Mouse (Mus musculus) kidney, adult 2 months (tissue): ENCODE measurements around the gene Zfp462. TPM values are rescaled to one million over a fixed set of nuclear protein-coding genes. Genes with fewer than 3 reads are reported as not detected.

Experiments used
- DNase-seq: peaks from one replicate; pipeline ENCODE4 v3.0.0; 2021
- H3K27ac ChIP-seq: fragments of 200-500 bp; 2 replicates; pipeline ENCODE4 v1.5.1; 2012; ENCODE audit warnings: low read depth, low read length, control low read depth, inconsistent platforms; ENCODE audit not compliant: insufficient read depth
- H3K27me3 ChIP-seq: fragments of 200-500 bp; replicated peaks from 2 replicates; pipeline ENCODE4 v1.6.1; 2012; ENCODE audit warnings: mild to moderate bottlenecking, moderate library complexity, low read length, inconsistent platforms; ENCODE audit not compliant: control insufficient read depth, insufficient read depth
- H3K36me3 ChIP-seq: fragments of 200-500 bp; 2 replicates; pipeline ENCODE4 v1.6.1; 2012; ENCODE audit warnings: mild to moderate bottlenecking, moderate library complexity, low read length, inconsistent platforms; ENCODE audit not compliant: control insufficient read depth, insufficient read depth
- H3K4me1 ChIP-seq: fragments of 200-500 bp; 2 replicates; pipeline ENCODE4 v1.6.1; 2011; ENCODE audit warnings: low read length; ENCODE audit not compliant: control insufficient read depth, insufficient read depth
- H3K4me3 ChIP-seq: fragments of 200-500 bp; 2 replicates; pipeline ENCODE4 v1.5.1; 2011; ENCODE audit warnings: mild to moderate bottlenecking, low read depth, low read length, control low read depth; ENCODE audit not compliant: insufficient read depth
- CTCF ChIP-seq: fragments of 200-500 bp; conservative IDR thresholded peaks from 2 replicates; pipeline ENCODE4 v1.5.1; 2011; ENCODE audit warnings: low read depth, mild to moderate bottlenecking, control low read depth, low read length, moderate library complexity, mixed read lengths; ENCODE audit not compliant: insufficient read depth, insufficient read length
- POLR2A ChIP-seq: fragments of 200-500 bp; IDR thresholded peaks from one replicate; pipeline ENCODE4 v1.6.1; 2011; ENCODE audit warnings: low read depth, low read length, control low read depth
- WGBS: fragments of 180-500 bp; shearing (Covaris S2); methylation state at CpG from one replicate; pipeline ENCODE4 v1.1.7; 2018; 5-methylcytosine and 5-hydroxymethylcytosine counted together
- polyA plus RNA-seq: library from polyadenylated mRNA; depleted of rRNA; stranded (reverse); fragments of >200 nt; gene quantifications from 2 replicates; pipeline ENCODE4 v1.2.3, GENCODE M21; 2012

Gene Zfp462
- polyA plus RNA-seq, 1 experiment = 8.7 TPM

DNA sequence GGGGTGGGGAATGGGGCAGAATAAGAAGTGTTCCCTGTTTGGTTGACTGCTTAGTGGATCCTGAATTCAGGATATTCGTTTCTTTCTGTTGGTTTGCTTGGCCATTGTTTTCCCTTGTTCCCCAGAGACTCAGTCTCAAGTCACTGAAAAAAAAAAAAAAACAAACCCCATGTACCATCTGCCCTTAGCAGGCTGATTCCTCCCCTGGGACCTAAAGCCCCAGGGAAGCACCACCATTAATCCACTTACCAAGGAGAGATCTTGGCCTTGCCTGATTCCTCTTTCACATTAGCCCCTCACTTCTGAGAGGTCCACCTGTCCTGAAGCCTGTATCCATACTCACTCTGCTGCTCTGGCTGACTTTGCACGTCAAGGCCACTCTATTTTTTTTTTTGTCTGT, 152.3 kb downstream of the Zfp462 start:
- no peaks in the 10 kb centered on the region for H3K4me1 ChIP-seq
- no peak overlapping the region for H3K27ac ChIP-seq
- H3K27me3 ChIP-seq = no peaks in the 10 kb centered on the region; the same call in 1 of the 2 replicates
- TF ChIP-seq POLR2A = no peak
- TF ChIP-seq CTCF = no peak
- H3K4me3 ChIP-seq = no peak overlapping the region
- no peak for DNase-seq
- H3K36me3 ChIP-seq = no peaks in the 10 kb centered on the region
- WGBS = 49% methylated on average over 2 of the region's 2 CpGs

DNA sequence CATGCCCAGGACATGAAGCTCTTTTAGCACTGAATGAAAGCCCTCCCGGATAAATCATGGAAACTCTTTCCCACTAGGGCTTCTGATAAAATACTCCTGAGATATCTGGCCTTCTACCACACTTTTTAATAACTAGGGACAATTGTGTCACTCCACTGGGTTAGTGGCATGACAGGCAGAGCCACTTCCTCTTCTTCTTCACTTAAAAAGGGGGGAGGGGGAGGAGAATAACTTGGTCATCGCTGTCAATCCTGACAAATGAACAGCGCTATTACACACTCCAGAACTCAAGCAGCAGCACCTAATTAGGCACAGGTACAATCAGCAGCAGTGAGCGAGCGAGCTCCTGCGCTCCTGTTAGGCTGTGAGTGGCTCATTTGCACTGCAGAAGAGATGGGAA, 153.5 kb downstream of the Zfp462 start:
- Histone ChIP-seq H3K27me3 (no peaks in the 10 kb centered on the region; the same call in 1 of the 2 replicates), H3K36me3 (no peaks in the 10 kb centered on the region), H3K27ac (no peak overlapping the region), H3K4me1 (no peaks in the 10 kb centered on the region), H3K4me3 (no peak overlapping the region)
- no peak for TF ChIP-seq CTCF
- TF ChIP-seq POLR2A = no peak
- 77% methylated on average over 6 of the region's 6 CpGs for WGBS
- no peak for DNase-seq

DNA sequence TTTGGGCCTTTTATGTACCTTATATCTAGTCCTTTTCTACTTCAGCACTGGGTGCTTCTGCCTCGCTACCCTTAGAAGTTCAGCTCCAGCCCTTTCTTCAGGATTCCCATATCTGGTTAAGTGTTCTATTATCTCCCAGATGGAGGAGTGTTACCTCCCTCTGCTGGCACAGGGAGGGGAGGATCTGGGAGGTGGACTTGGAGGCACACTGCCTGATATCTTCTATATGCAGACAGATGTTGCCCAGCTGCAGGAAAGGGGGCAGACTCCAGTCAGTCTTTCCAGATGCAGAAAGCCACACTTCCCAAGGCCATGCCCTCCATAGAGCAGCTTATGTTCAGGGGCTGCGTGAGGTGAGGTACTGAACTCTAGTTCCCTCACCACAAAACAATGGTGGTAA, 156.0 kb downstream of the Zfp462 start:
- TF ChIP-seq CTCF = peak; percentile 46
- TF ChIP-seq POLR2A = no peak

DNA sequence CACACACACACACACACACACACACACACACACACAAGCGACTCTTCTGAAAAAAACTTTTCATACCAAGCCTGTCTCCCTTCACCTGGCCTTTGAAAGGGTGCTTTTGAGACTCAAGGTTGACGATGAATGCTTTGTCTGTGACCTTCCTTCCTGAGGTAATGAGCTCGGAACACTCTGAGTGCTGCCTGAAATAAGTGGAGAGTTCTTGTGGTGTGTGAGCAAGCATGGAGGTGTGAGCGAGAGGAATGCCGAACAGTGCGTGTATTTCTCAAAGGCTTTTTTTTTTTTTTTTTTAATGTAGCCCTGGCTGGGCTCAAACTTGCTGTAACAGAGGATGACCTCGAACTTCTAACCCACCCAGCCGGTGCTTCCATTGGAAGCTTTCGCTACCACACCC, 156.8 kb downstream of the Zfp462 start:
- no peak overlapping the region for H3K27ac ChIP-seq
- WGBS = 71% methylated on average over 9 of the region's 9 CpGs
- H3K36me3 ChIP-seq = no peaks in the 10 kb centered on the region
- no peaks in the 10 kb centered on the region for H3K4me1 ChIP-seq
- no peak for DNase-seq
- H3K27me3 ChIP-seq = no peaks in the 10 kb centered on the region; the same call in 1 of the 2 replicates
- no peak overlapping the region for H3K4me3 ChIP-seq
- TF ChIP-seq CTCF (no peak), POLR2A (no peak)

More for the DNA sequence above, 156.0 kb downstream of the Zfp462 start:
- Histone ChIP-seq H3K4me1 (no peaks in the 10 kb centered on the region), H3K27ac (no peak overlapping the region), H3K4me3 (no peak overlapping the region), H3K36me3 (no peaks in the 10 kb centered on the region), H3K27me3 (no peaks in the 10 kb centered on the region; the same call in 1 of the 2 replicates)
- no peak for DNase-seq
- WGBS = 72% methylated on average over 2 of the region's 2 CpGs

DNA sequence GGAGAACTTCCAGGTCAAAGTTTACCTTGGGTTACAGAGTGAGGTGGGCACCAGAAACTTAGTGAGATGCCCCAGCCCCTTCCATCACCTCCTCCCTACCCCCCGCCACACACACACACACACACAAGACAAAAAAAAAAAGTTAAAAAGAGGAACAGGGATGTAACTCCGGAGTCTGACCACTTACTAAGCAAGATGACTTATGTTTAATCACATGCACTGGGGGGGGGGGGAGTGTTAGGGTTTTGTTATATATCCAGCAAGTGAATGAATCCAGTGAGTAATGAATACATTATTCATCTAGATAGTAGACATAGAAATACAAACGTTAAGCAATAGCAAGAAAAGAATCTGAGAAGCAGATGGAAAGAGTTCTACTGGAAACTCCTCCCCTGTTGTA, 157.5 kb downstream of the Zfp462 start:
- H3K27me3 ChIP-seq = no peaks in the 10 kb centered on the region; the same call in 1 of the 2 replicates
- H3K27ac ChIP-seq = no peak overlapping the region
- no peak for DNase-seq
- no peak overlapping the region for H3K4me3 ChIP-seq
- no peaks in the 10 kb centered on the region for H3K36me3 ChIP-seq
- no peak for TF ChIP-seq CTCF
- no peak for TF ChIP-seq POLR2A
- WGBS = 89% methylated on average over 3 of the region's 3 CpGs
- H3K4me1 ChIP-seq = no peaks in the 10 kb centered on the region

DNA sequence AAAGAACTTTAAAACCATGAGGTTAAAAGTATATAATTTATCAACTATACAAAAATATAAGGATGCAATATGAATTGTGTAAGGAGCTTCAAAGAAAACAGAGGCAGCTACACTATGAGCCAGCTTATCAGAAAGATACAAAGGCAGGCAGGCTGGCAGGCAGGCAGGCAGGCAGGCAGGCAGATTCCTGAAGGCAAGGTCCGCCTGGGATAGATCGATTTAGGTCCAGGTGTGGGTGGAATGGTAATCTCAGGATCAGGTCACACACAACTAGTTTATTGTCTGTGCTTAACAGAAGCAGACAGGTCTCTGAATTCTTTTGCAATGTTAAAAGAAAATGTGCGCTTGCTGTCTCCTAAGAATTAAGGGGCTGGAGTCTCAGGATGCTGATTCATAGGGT, 158.7 kb downstream of the Zfp462 start:
- DNase-seq = no peak
- 79% methylated on average over 3 of the region's 3 CpGs for WGBS
- Histone ChIP-seq H3K4me3 (no peak overlapping the region), H3K36me3 (no peaks in the 10 kb centered on the region), H3K27ac (no peak overlapping the region), H3K27me3 (no peaks in the 10 kb centered on the region; the same call in 1 of the 2 replicates), H3K4me1 (no peaks in the 10 kb centered on the region)
- no peak for TF ChIP-seq CTCF
- TF ChIP-seq POLR2A = no peak

DNA sequence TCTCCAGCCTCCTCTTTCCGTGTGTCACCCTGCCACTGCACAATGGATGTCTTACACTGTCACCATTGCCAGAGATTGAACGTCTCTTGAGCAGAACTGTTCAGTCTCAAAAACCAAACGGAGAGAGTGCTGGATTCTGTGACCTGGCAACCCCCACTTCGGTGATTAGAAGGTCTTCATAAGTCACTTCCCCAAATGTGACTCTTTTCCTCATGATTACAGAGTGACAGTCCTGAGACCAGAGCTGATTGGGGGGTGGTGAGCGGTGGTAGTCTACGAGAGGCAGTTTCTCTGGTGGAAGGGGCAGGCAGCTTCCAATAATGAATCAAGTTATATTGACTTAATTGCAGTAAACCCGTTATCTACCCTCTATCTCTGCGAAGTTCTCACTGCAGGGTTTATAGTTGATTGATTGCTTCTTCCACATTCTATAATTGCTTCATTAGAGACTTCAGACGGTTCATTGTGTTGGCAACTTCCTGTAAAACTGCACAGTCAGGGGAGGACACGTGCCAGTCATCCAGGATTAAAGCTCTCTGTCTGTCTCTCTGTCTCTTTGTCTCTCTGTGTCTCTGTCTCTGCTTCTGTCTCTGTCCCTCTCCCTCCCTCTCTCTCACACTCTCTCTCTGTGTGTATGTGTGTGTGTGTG, 173.1 kb downstream of the Zfp462 start:
- no peaks in the 10 kb centered on the region for H3K27me3 ChIP-seq
- H3K4me1 ChIP-seq = no peaks in the 10 kb centered on the region
- H3K36me3 ChIP-seq = no peaks in the 10 kb centered on the region
- no peak overlapping the region for H3K4me3 ChIP-seq
- 49% methylated on average over 10 of the region's 10 CpGs for WGBS
- no peak for DNase-seq
- no peak overlapping the region for H3K27ac ChIP-seq
- TF ChIP-seq POLR2A (no peak), CTCF (no peak)

DNA sequence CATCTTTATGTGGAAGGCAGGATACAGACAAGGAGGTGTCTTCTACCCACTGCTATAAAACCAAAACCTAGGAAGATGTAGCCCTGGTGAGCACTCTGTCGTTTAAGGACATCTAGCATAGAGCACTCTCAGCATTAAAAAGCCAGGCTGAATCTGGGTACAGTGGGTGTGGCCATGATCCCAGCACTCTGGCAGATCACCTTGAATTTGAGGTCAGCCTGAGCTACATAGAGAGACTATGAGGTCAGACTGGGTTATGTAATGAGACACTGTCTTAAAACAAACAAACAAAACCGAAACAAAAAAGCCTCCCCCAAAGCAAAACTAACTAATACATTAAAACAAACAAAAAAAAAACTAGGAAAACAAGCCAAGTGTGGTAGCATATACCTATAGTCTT, 176.3 kb downstream of the Zfp462 start:
- no peaks in the 10 kb centered on the region for H3K4me1 ChIP-seq
- H3K27ac ChIP-seq = no peak overlapping the region
- 65% methylated on average over 2 of the region's 2 CpGs for WGBS
- H3K36me3 ChIP-seq = no peaks in the 10 kb centered on the region
- TF ChIP-seq CTCF (no peak), POLR2A (no peak)
- DNase-seq = no peak
- no peaks in the 10 kb centered on the region for H3K27me3 ChIP-seq
- H3K4me3 ChIP-seq = no peak overlapping the region
